Mouse (Mus musculus) E14TG2a.4 (cell line): Measurements from ENCODE around the gene Nfib.

Experiments used
- CTCF ChIP-seq: conservative IDR thresholded peaks from 2 replicates; pipeline ENCODE4 v1.5.1; 2014; ENCODE audit warnings: low read length
- NANOG ChIP-seq: IDR thresholded peaks from 2 replicates; pipeline ENCODE4 v1.6.1; 2014; ENCODE audit warnings: borderline replicate concordance, low read length, mixed read lengths

DNA sequence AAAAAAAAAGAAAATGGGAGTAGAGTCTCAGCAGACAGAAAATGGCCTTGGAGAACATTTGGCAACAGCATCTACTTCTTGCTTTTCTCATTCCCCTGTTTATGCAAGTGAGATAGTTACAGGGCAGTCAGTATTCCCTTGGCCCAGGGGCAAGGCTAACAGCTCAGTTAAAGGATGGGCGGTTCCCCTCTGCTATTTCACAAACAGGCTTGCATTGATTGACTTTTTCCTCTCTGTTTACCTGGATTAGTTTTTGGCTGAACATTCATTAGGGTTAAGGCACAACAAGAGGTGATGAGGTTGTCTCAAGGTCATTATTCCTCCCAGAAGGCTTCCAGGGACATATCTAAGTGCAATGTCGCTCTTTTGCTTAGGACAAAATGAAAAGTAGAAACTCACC, 308.7 kb downstream of the Nfib start:
- TF ChIP-seq CTCF (no peak), NANOG (no peak)
